Mouse (Mus musculus) urinary bladder, postnatal 36 days (tissue): ENCODE measurements at regions not wholly inside any gene's neighbourhood (a gene's known extent, or its start where the extent isn't known, plus 50 kb on each side); places are given as distances from the start of the nearest gene placed in this dataset.

Source experiments
- DNase-seq, 2 experiments: peaks; one replicate each; pipeline ENCODE4 v3.0.0; 2022; ENCODE audit warnings: low spot score in 2 of 2, mixed read lengths in 1 of 2

- no peak for DNase-seq
Measured at GRCm38 (mm10) chr8:74555434-74555833, 317.5 kb upstream of the Isx start.

- no peak for DNase-seq
Measured at GRCm38 (mm10) chr8:74557539-74558464, 315.2 kb upstream of the Isx start.

GRCm38 (mm10) chr8:74561040-74561439, 311.9 kb upstream of the Isx start:
- peak in 1 of 2 experiments; percentile 3 for DNase-seq
